Mouse (Mus musculus): ENCODE data around the gene Cacng3. TPM values are rescaled to one million over a fixed set of nuclear protein-coding genes. Genes with fewer than 3 reads are reported as not detected.

Gene Cacng3
- total RNA-seq, 2 experiments from 2014 or later: 0.30 TPM; not detected in 1

DNA sequence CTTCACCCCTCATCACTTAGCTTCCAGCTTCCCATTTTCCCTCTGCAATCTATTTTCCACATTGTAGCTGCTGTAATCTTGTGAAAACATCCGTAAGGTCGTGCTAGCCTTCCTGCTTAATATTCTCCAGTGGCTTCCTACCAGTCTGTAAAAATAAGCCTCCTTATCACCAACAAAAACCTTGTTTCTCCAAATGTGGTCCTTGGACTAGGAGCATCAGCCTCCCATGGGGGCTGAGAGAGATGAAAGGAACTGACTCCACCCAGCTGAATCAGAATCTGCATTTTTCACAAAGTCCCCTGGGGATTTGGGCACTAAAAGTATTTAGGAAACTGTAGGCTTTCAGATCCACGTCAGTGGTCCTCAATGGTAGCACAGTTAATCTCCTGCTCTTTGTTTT is 46.0 kb downstream of the Cacng3 start:
- peak; percentile 13 to 17 for DNase-seq
- intact Hi-C loops (cut with DNase I): no loop called here

GRCm38 (mm10) chr7:122718540-122718939 is 48.2 kb downstream of the Cacng3 start:
- no peak for DNase-seq
- intact Hi-C loops (cut with DNase I): no loop called here

DNA sequence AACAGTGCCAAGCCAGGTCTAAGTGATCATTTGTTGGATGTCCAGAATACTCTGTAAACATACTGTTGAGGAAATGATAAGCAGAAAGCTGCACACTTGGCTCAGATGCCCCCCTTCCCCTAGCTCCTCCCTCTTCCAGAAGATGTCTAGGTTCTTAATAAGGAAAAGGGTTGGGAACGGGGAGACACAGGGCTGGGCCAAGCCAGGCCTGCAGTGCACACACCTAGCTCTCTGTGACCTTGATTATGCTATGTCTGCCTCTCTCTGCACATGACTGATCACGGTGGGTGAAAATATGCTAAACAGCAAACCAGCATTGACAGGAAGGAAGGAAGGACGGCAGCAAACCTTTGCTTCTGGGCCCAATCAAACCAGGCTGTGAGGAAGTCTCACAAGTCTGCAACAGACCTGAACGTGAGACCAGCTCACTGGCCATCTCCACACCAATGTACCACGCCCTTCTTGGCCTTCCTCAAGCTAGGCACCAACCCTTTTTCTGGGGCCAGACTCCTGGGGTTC is 53.1 kb downstream of the Cacng3 start:
- intact Hi-C loops (cut with DNase I): no loop called here
- DNase-seq: no peak

DNA sequence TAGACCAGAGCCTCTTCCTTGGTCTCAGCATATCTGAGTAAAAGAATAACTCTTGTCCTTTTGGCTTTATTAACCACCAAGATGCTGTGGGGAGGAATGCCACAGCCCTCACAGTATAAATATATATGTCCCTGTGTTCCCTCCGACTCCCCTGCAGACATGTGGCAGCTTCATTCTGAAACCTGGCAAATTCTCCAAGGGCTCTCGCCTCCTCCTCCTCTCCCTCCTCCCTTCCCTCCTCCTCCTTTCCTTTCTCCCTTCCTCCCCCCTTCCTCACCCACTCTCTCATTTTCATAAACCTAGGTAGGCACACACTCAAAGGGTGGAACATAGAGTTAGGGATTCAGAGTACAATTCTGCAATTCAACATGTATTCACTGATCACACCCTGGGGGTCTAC is 56.1 kb downstream of the Cacng3 start:
- intact Hi-C loops (cut with DNase I): no loop called here

DNA sequence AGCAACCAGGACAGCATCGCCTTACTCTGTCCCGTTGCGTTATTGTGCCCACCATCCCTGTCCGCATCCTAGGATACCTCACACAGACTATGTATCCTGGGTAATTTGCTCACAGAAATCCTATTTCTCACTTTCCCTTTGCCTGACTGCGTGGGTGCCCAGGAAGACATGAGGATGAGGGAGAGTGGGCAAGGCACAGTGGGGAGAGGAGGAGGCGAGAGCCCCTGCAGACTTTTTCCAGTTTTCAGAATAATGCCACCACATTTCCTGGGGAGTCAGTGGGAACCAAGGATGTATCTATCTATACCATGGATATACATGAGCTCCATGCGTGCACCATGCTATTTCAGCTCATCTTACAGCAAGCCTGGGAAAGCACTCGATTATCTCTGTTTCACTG is 57.9 kb downstream of the Cacng3 start:
- no peak for DNase-seq
- intact Hi-C loops (cut with DNase I): no loop called here

More for the DNA sequence above, 56.1 kb downstream of the Cacng3 start:
- no peak for DNase-seq

GRCm38 (mm10) chr7:122728846-122729245 is 58.6 kb downstream of the Cacng3 start:
- intact Hi-C loops (cut with DNase I): no loop called here

DNA sequence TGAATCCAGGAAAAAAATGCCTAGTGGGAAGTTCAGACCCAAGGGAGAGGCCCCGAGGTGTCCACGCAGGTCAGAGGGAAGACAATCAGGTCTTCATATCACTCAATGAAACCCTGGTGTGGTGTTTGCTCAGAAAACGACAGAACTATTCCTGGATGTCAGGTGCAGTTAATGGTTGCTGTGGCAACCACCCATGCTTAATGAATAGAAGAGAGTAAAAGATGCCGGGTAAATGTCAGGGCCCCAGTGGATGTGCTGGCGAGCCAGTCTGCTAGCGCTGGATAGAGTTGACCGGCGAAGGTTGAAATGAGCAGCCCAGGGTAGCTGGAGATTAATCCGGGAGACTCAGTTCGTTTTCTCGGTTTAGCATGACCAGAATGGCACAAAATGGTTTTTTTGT is 65.0 kb downstream of the Cacng3 start:
- intact Hi-C loops (cut with DNase I): no loop called here
- DNase-seq: no peak

More at GRCm38 (mm10) chr7:122728846-122729245, 58.6 kb downstream of the Cacng3 start:
- DNase-seq: no peak

- intact Hi-C loops (cut with DNase I): no loop called here
- DNase-seq: no peak
Observed at GRCm38 (mm10) chr7:122738541-122738940, 68.2 kb downstream of the Cacng3 start.

GRCm38 (mm10) chr7:122740663-122741062 is 70.4 kb downstream of the Cacng3 start:
- intact Hi-C loops (cut with DNase I): no loop called here
- DNase-seq: no peak

DNA sequence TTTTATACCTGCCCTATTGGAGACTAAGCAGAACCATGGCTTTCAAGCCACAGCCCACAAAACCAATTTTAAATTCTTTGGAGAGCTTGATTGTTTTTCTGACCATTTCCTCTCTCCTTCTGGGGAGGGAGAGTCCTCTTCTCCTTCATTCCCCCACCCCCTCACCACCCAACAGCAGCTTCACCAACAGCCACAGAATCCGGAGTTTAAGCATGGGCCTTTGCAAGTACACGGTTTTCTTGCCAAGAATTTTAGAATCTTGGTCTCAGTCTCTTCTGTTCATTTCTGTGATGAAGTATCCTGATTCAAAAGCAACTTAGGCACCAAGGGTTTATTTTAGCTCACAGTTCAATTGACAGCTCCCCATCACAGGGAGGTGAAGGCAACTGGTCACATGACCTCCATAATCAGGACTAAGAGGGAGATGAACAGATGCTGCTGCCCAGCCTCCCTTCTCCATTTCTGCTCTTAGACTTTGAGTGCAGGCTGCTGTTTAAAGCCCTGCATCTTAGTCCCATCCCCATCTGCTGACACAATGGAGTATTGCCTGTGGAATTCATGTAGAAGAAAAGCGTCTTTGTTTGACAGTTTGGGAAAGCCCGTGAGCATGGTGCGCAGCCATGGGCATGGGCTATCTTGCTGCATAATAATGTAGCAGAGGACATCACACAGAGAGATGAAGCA is 85.8 kb downstream of the Cacng3 start:
- intact Hi-C loops (cut with DNase I): no loop called here
- DNase-seq: no peak

DNA sequence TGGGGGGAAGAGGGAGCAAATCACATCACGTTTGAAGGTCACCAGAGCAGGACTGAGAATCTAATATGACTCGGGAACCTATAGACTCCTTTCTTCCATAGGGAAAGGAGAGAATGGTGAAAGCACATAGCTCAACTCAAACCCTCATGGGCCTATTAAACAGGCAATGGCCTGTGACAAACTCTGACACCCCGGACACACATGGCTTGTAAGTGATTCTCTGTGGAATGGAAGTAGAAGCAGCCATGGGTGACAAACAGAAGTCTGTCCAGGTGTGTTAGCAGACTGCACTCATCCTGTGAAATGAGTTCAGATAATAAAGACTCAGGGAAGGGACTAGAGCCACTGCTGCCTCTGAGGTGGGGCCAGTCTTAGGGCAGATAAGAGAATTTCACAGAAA is 88.4 kb downstream of the Cacng3 start:
- no peak for DNase-seq
- intact Hi-C loops (cut with DNase I): no loop called here

- intact Hi-C loops (cut with DNase I): no loop called here
- no peak for DNase-seq
Observed at GRCm38 (mm10) chr7:122764506-122764905, 94.2 kb downstream of the Cacng3 start.

DNA sequence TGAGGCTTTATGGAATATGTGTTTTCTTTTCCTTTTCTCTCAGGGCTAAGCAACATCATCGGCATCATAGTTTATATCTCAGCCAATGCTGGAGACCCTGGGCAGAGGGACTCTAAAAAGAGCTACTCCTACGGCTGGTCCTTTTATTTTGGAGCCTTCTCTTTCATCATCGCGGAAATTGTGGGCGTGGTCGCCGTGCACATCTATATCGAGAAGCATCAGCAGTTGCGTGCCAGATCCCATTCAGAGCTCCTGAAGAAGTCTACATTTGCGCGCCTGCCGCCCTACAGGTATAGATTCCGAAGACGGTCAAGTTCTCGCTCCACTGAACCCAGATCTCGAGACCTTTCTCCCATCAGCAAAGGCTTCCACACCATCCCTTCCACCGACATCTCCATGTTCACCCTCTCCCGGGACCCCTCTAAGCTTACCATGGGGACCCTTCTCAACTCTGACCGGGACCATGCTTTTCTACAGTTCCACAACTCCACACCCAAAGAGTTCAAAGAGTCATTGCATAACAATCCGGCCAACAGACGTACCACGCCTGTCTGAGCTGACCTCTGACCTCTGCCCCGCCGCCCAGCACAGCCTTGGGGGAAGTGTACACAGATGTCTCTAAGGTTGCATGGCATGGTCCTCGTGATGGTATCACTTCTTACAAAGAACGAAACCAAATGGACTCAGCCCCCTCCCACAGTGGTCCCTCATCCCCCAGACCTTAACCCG is 98.2 kb downstream of the Cacng3 start:
- DNase-seq: no peak
- intact Hi-C loops (cut with DNase I): no loop called here

DNA sequence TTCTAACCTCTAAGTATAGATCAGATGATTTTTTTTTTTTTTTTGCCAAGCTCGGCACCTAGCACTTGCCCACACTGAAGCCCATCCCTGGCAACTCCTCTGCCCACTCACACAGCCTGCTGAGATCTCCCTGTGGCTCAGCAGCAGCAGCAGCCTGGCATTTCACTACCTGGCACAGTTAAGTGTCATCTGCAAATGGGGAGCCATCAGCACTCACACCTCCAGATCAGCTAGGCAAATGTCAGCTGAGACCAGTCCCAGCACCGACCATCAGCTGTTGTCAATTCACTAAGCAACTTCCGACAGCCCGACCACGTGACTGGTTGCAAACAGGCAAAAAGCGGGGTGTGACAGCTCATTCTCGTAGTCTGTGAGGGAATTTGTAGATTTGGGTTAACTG is 109.3 kb downstream of the Cacng3 start:
- intact Hi-C loops (cut with DNase I): no loop called here
- no peak for DNase-seq

DNA sequence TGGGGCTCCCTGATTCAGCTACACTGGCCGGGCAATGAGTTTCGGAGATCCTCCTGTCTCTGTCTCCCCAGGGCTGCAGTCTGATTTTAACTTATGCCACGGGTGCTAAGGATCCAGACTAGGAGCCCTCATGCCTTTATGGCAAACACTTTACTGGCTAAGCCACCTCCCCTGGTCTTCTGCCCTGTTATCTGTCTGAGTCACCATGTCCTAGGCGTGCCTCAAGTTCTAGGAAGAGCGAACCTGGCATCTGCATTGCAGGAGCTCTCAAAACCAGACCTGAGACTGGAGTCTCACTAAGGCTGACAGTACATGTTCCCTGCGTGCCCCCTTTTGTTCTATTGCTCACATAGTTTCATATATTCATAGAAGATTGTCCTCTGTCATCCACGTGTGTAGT is 119.6 kb downstream of the Cacng3 start:
- intact Hi-C loops (cut with DNase I): no loop called here
- DNase-seq: no peak

DNA sequence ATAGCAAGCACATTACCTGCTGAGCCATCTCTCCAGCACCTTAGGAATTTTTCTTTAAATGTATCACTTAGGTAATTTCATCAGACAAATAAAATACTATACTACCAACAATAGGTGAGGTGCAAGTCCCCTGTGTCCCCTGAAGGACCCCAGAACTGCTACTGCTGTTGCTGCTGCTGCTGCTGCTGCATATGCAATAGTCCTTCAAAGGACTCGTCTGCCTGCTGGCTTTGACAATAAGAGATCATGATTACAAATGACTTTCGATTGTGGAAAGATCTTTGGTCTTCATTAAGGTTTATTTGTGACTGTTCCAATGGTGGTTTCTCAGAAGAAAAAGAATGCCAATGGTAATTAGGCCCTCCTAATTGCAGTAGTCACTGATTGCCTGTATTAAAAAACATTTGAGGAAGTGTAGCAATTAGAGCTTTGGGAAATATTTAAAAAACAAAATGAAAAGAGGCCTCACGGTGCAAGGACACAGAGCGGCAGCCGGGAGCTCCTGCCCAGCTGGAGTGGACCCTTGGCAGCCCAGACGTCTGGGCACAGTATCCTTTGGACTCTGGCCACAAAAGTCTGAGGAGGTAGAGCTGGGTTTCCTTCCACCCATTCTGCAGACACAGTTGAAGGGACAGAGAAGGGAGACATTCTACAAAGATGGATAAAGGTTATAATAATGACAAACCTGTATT is 123.5 kb downstream of the Cacng3 start:
- no peak for DNase-seq
- intact Hi-C loops (cut with DNase I): no loop called here

GRCm38 (mm10) chr7:122795140-122795539 is 124.8 kb downstream of the Cacng3 start:
- intact Hi-C loops (cut with DNase I): no loop called here

GRCm38 (mm10) chr7:122800821-122801220 is 130.5 kb downstream of the Cacng3 start:
- intact Hi-C loops (cut with DNase I): no loop called here
- peak in 1 of 2 experiments; percentile 21 for DNase-seq

More at GRCm38 (mm10) chr7:122795140-122795539, 124.8 kb downstream of the Cacng3 start:
- no peak for DNase-seq

DNA sequence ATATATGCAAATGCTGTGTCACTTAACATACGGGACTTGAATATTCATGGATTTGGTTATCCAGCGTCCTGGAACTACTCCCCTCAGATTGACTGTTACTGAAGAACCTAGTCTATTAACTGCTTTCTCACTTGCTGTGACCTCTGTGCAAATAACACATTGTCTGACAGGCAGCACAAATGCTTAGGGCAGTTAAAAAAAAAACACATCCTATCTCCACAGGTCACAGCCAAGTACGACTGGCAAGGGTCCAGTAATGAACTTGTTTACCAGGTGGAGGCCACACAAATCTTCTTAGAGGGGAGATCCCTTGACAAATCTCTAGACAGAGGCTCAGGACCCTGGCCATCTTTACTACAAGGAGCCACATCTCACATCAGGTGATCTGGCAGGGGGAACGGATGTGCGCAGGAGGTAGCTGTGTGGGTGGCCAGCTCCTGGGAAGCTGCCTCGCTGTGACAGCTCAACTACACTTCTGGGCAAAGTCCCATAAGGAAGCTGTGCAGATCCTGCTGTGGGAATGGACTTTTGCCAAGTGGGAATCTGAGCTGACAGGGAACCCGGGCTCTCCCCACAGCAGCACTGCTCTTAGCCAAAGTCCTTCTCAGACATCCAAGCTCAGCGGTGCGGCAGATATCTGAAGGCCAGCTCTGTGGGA is 133.7 kb downstream of the Cacng3 start:
- intact Hi-C loops (cut with DNase I): no loop called here
- DNase-seq: peak; percentile 70 to 76

DNA sequence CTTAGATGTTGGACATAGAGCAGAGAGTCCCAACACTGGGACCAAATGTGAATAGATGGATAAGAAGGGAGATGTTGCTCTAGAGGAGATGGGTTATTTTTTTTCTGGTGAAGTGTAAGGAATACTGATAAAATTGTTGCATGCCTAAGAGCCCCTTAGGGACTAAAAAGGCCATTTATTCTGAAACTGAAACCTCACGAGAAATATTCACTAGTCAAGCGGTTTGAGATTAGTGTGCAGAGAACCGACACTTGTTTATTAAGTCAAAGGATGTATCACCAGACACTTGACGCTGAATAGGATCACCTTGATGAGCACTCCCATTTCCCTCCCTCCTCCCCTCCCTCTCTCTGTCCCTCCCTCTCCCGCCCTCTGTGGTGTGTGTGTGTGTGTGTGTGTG is 136.2 kb downstream of the Cacng3 start:
- intact Hi-C loops (cut with DNase I): no loop called here
- no peak for DNase-seq

DNA sequence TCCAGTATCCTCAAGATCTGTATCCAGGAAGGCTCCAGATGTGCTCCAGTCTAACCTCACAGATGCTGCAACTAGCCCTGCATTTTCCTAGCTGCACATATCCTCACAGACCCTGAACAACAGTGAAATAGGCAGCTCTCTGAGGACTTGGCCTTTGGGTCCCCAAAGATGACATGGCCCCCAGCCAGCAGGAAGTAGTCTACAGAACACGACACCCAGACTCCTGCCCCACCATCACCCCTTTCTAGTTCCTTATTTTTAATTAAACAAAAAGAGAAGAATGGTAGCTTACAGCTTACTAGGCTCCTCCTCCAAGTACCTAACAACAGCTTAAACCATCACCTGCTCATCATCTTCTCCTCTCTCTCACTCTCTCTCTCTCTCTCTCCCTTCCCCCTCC is 143.4 kb downstream of the Cacng3 start:
- no peak for DNase-seq
- intact Hi-C loops (cut with DNase I): no loop called here

All from heart, postnatal 10 days (tissue).